Mouse (Mus musculus) MEL (cell line): ENCODE results near the gene Snrnp40. TPM values are rescaled to one million over a fixed set of nuclear protein-coding genes. Genes with fewer than 3 reads are reported as not detected.
A peak's percentile ranks its signal among the peaks of the same experiment; 100 is the strongest.

Experiments used
- DNase-seq: peaks from one replicate; pipeline ENCODE4 v3.0.0; 2011; ENCODE audit warnings: low read depth, low spot score
- H3K27ac ChIP-seq: 2 replicates; pipeline ENCODE4 v1.5.1; 2012; ENCODE audit warnings: low read depth, mild to moderate bottlenecking, control low read depth, low read length, moderate library complexity; ENCODE audit not compliant: control insufficient read depth
- H3K27me3 ChIP-seq, 2 experiments: fragments of 150-350 bp in 1 of 2; sonication (generic) in 1 of 2; 2 replicates each; pipeline ENCODE4 v1.6.1; 2012; ENCODE audit warnings: low read length in 2 of 2, mild to moderate bottlenecking in 2 of 2, improper control_type of control experiment in 1 of 2, moderate library complexity in 1 of 2; ENCODE audit not compliant: insufficient read depth in 2 of 2, control insufficient read depth in 1 of 2
- H3K36me3 ChIP-seq, 2 experiments: 2 replicates each; pipeline ENCODE4 v1.6.1; 2012 to 2014; ENCODE audit warnings: low read length in 2 of 2, improper control_type of control experiment in 1 of 2, inconsistent platforms in 1 of 2, mild to moderate bottlenecking in 1 of 2; ENCODE audit not compliant: insufficient read depth in 2 of 2, control insufficient read depth in 1 of 2
- H3K4me1 ChIP-seq, 2 experiments: fragments of 150-350 bp in 1 of 2; sonication (generic) in 1 of 2; 2 replicates each; pipeline ENCODE4 v1.6.1; 2012; ENCODE audit warnings: low read length in 2 of 2, improper control_type of control experiment in 1 of 2, mild to moderate bottlenecking in 1 of 2; ENCODE audit not compliant: insufficient read depth in 2 of 2, control insufficient read depth in 1 of 2
- H3K4me3 ChIP-seq, 2 experiments: fragments of 150-350 bp in 1 of 2; sonication (generic) in 1 of 2; 2 replicates each; pipeline ENCODE4 v1.5.1; 2012; ENCODE audit warnings: low read depth in 2 of 2, low read length in 2 of 2, mild to moderate bottlenecking in 2 of 2, moderate library complexity in 2 of 2, control low read depth in 1 of 2, improper control_type of control experiment in 1 of 2; ENCODE audit not compliant: control insufficient read depth in 1 of 2, insufficient read depth in 1 of 2
- H3K79me2 ChIP-seq: 2 replicates; pipeline ENCODE4 v1.6.1; 2012; ENCODE audit warnings: mild to moderate bottlenecking, low read length, moderate library complexity; ENCODE audit not compliant: control insufficient read depth, poor library complexity, insufficient read depth
- H3K9ac ChIP-seq: 2 replicates; pipeline ENCODE4 v1.6.1; 2012; ENCODE audit warnings: low read depth, mild to moderate bottlenecking, control low read depth, low read length, moderate library complexity; ENCODE audit not compliant: control insufficient read depth, poor library complexity, severe bottlenecking
- H3K9me3 ChIP-seq: fragments of 150-350 bp; sonication (generic); replicated peaks from 2 replicates; pipeline ENCODE4 v1.6.1; 2012; ENCODE audit warnings: mild to moderate bottlenecking, low read length, improper control_type of control experiment, moderate library complexity; ENCODE audit not compliant: insufficient read depth
- BHLHE40 ChIP-seq: IDR thresholded peaks from 2 replicates; pipeline ENCODE4 v1.6.1; 2012; ENCODE audit warnings: low read depth, mild to moderate bottlenecking, inconsistent platforms, low read length, improper control_type of control experiment, borderline replicate concordance
- CHD1 ChIP-seq: IDR thresholded peaks from 2 replicates; pipeline ENCODE4 v1.6.1; 2012; ENCODE audit warnings: low read depth, mild to moderate bottlenecking, inconsistent platforms, low read length, improper control_type of control experiment
- CHD2 ChIP-seq: IDR thresholded peaks from 2 replicates; pipeline ENCODE4 v1.6.1; 2011; ENCODE audit warnings: low read length, improper control_type of control experiment
- E2F4 ChIP-seq: IDR thresholded peaks from 2 replicates; pipeline ENCODE4 v1.6.1; 2011; ENCODE audit warnings: low read depth, low read length, improper control_type of control experiment, borderline replicate concordance
- GABPA ChIP-seq: IDR thresholded peaks from 2 replicates; pipeline ENCODE4 v1.6.1; 2012; ENCODE audit warnings: low read depth, mild to moderate bottlenecking, inconsistent platforms, low read length, improper control_type of control experiment, moderate library complexity
- JUND ChIP-seq: IDR thresholded peaks from 2 replicates; pipeline ENCODE4 v1.6.1; 2011; ENCODE audit warnings: low read depth, mild to moderate bottlenecking, improper control_type of control experiment, low read length
- MAX ChIP-seq: IDR thresholded peaks from 2 replicates; pipeline ENCODE4 v1.6.1; 2011; ENCODE audit warnings: low read length, improper control_type of control experiment
- MEF2A ChIP-seq: IDR thresholded peaks from 2 replicates; pipeline ENCODE4 v1.6.1; 2014; ENCODE audit warnings: low read depth, mild to moderate bottlenecking, inconsistent platforms, low read length, improper control_type of control experiment; ENCODE audit not compliant: poor library complexity, insufficient replicate concordance, severe bottlenecking; ENCODE audit errors: extremely low read depth
- MXI1 ChIP-seq: IDR thresholded peaks from 2 replicates; pipeline ENCODE4 v1.6.1; 2011; ENCODE audit warnings: mild to moderate bottlenecking, low read depth, low read length, improper control_type of control experiment
- NELFE ChIP-seq: IDR thresholded peaks from 2 replicates; pipeline ENCODE4 v1.6.1; 2011; ENCODE audit warnings: low read depth, low read length, improper control_type of control experiment
- POLR2AphosphoS2 ChIP-seq: IDR thresholded peaks from 2 replicates; pipeline ENCODE4 v1.6.1; 2011; ENCODE audit warnings: low read length, improper control_type of control experiment
- SIN3A ChIP-seq: IDR thresholded peaks from 2 replicates; pipeline ENCODE4 v1.6.1; 2012; ENCODE audit warnings: low read length, improper control_type of control experiment, inconsistent platforms
- TAL1 ChIP-seq: IDR thresholded peaks from 2 replicates; pipeline ENCODE4 v1.6.1; 2012; ENCODE audit warnings: mild to moderate bottlenecking, inconsistent platforms, low read length, moderate library complexity, mixed read lengths
- USF1 ChIP-seq: IDR thresholded peaks from 2 replicates; pipeline ENCODE4 v1.6.1; 2014; ENCODE audit warnings: low read depth, mild to moderate bottlenecking, inconsistent platforms, low read length, improper control_type of control experiment, moderate library complexity
- ZC3H11A ChIP-seq: IDR thresholded peaks from 2 replicates; pipeline ENCODE4 v1.6.1; 2012; ENCODE audit warnings: low read depth, mild to moderate bottlenecking, inconsistent platforms, low read length, improper control_type of control experiment
- ZNF384 ChIP-seq: IDR thresholded peaks from 2 replicates; pipeline ENCODE4 v1.6.1; 2012; ENCODE audit warnings: low read depth, mild to moderate bottlenecking, inconsistent platforms, low read length, improper control_type of control experiment
- polyA plus RNA-seq, 2 experiments: library from polyadenylated mRNA; stranded (reverse) in 1 of 2; unstranded in 1 of 2; fragments of >175 nt in 1 of 2; fragments of >200 nt in 1 of 2; gene quantifications; 2 replicates each; pipeline versions ENCODE4 v1.2.1 to v1.2.4; 2012; ENCODE audit warnings: low replicate concordance in 2 of 2, low read depth in 1 of 2; ENCODE audit not compliant: insufficient read length in 2 of 2, insufficient read depth in 1 of 2, missing spikeins in 1 of 2
- total RNA-seq: library from RNA; depleted of rRNA; stranded (reverse); fragments of 300-350 nt; gene quantifications from 2 replicates; pipeline ENCODE4 v1.2.3, GENCODE M21; 2012

The Snrnp40 gene
- total and polyA plus RNA-seq, 3 experiments, result 127 to 371 (median 151) TPM

GRCm38 (mm10) chr4:130350690-130351422, 9.1 kb upstream of the Snrnp40 start:
- Histone ChIP-seq H3K9me3 (no peaks in the 10 kb centered on the region), H3K27me3 (no peaks in the 10 kb centered on the region), H3K9ac (no peak overlapping the region)
- no peak for DNase-seq
- no peak for TF ChIP-seq JUND
- TF ChIP-seq POLR2AphosphoS2, result no peak
- TF ChIP-seq, all 39 proteins: peak for 0
- no peak overlapping the region for H3K4me3 ChIP-seq
- H3K79me2 ChIP-seq, result no peaks in the 10 kb centered on the region
- peaks cover 0 to 7% of the 10 kb centered on the region in 2 experiments; a peak in 2 of 4 replicates for H3K36me3 ChIP-seq
- H3K4me1 ChIP-seq, result no peaks in the 10 kb centered on the region
- H3K27ac ChIP-seq, result no peak overlapping the region

- Histone ChIP-seq H3K9me3 (no peaks in the 10 kb centered on the region), H3K27ac (no peak overlapping the region), H3K4me1 (no peaks in the 10 kb centered on the region), H3K27me3 (no peaks in the 10 kb centered on the region), H3K79me2 (peaks cover 4% of the 10 kb centered on the region; the same call in 1 of the 2 replicates), H3K9ac (no peak overlapping the region), H3K36me3 (peaks cover 0 to 8% of the 10 kb centered on the region in 2 experiments; a peak in 2 of 4 replicates), H3K4me3 (no peak overlapping the region)
- DNase-seq, result no peak
- TF ChIP-seq SIN3A (no peak), ZNF384 (no peak), MXI1 (no peak), GABPA (no peak), CHD1 (no peak), CHD2 (no peak), NELFE (no peak), BHLHE40 (no peak)
These were observed 7.3 kb upstream of the Snrnp40 start for GRCm38 (mm10) chr4:130352588-130352987.

- Histone ChIP-seq H3K9ac (no peak overlapping the region), H3K27ac (no peak overlapping the region), H3K27me3 (no peaks in the 10 kb centered on the region), H3K79me2 (peaks cover 37% of the 10 kb centered on the region), H3K36me3 (peaks cover 1 to 15% of the 10 kb centered on the region in 2 experiments), H3K4me3 (no peak overlapping the region), H3K4me1 (peaks cover 0 to 18% of the 10 kb centered on the region in 2 experiments; a peak in 3 of 4 replicates), H3K9me3 (no peaks in the 10 kb centered on the region)
- TF ChIP-seq ZNF384 (no peak), USF1 (no peak), ZC3H11A (no peak), MAX (no peak), CHD1 (no peak), TAL1 (no peak), E2F4 (no peak), MEF2A (no peak)
- DNase-seq, result peak; percentile 65
These were observed 2.0 kb upstream of the Snrnp40 start for GRCm38 (mm10) chr4:130357946-130358345.
